Mouse (Mus musculus) layer of hippocampus, adult 11-12 months (tissue): ENCODE results near the gene Btf3l4.

Experiments
- DNase-seq: peaks from one replicate; pipeline ENCODE4 v3.0.0; 2022; ENCODE audit warnings: low spot score

The Btf3l4 gene

DNA sequence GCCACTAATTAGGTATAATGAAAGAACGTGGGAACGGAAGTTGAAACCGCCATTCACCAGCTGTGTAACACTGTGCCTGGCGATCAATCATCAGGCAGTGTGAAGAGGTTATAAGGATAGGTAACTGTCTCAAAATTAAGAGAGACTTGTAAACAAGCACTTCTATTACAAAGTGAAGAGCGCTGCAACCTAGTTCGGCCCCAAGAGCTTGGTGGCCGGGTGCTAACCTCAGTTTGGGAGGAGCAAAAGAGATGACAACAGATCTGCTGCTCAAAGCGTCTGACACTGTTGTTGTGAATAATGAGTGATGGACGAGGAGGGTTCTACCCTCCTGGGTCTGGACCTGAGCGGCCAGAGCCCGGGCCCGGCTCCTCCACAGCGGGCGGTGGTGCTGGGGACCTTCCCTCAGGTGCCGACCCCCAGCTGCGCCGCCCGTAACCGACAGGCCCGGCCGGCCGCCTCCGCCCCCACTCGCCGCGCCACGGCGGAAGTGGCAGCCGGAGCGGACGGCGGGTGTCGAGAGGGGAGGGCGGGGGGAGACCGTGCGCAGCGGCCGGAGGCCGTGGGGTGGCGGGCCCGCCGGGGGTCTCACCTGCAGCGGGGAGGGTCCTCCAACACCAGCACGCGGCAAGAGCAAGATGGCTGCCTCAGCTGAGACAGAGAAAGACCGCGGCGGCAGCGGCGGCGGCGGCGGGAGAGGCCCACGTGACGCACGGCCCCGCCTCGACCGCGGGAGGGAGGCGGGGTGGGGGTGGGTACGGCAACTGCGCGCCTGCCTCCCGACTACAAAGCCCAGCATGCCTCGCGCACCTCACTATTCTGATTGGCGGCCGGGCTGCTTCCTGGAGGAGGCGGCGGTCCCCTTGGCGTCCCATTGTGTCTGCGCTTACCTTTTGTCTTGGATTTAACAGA lies at the start of gene Btf3l4:
Gene Btf3l4, minus strand, starts transcription at position 699 of the 912 bp plus-strand sequence.
- peak; percentile 90 for DNase-seq

- peak; percentile 47 for DNase-seq
Measured at GRCm38 (mm10) chr4:108878963-108879822, 45.8 kb upstream of the Btf3l4 start, which contains the start of gene Rab3b. Gene Rab3b, plus strand, starts transcription at chr4:108879063.

DNA sequence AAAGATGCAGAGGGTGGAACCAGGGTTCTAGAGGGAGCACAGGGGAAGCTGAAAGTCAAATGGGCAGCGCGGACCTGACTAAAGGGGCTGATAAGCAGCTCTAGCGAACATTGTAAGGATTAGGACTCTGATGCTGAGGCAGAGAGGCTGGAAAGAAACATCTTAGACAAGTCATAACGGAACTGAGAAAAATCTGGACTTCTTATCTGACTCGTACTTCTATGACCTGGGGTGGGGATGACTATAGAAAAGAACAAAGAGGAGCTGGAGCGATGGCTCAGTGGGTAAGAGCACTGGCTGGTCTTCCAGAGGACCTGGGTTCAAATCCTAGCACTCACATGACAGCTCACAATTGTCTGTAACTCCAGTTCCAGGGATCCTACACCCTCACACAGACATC lies 44.5 kb upstream of the Btf3l4 start:
- no peak for DNase-seq

DNA sequence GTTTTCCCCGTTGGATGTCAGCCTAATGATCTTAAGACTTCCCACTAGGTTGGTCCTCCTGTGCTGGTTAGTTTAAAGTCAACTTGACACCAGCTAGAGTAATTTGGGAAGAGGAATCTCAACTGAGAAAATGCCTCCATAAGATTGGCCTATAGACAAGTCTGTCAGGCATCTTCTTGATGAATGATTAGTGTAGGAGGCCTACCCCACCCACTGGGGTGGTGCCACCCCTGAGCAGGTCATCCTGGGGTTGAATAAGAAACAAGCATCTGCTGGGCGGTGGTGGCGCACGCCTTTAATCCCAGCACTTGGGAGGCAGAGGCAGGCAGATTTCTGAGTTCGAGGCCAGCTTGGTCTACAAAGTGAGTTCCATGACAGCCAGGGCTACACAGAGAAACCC lies 40.3 kb upstream of the Btf3l4 start:
- DNase-seq: no peak

- peak; percentile 97 for DNase-seq
Measured at GRCm38 (mm10) chr4:108869730-108870374, 36.4 kb upstream of the Btf3l4 start.

DNA sequence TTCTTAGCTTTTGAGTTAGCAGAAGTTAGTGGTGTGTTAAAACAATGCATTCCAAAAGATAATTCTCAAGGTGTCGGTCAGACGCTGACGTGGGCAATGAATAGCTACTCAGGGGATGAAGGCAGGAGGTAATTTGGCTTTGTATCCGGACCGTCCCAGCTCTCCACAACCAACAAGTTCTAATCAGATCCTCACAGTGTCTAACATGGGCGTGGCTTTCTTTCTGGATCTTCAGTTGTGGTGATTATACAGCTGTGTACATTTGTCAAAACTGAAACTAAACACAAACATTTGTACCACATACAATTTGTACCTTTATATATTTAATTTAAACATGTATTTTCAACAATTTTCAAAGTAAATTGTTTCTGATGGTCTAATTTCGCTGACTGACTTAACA lies 33.4 kb upstream of the Btf3l4 start:
- no peak for DNase-seq

GRCm38 (mm10) chr4:108848505-108848848 lies 15.1 kb upstream of the Btf3l4 start, which contains the start of gene A730015C16Rik:
Gene A730015C16Rik, minus strand, starts transcription at chr4:108848619.
- DNase-seq: no peak

- DNase-seq: peak; percentile 84
Measured at GRCm38 (mm10) chr4:108847715-108848504, 14.5 kb upstream of the Btf3l4 start, which contains the start of gene Kti12. Gene Kti12, plus strand, starts transcription at chr4:108847785.

- DNase-seq: no peak
Measured at GRCm38 (mm10) chr4:108845824-108846569, 12.6 kb upstream of the Btf3l4 start.

DNA sequence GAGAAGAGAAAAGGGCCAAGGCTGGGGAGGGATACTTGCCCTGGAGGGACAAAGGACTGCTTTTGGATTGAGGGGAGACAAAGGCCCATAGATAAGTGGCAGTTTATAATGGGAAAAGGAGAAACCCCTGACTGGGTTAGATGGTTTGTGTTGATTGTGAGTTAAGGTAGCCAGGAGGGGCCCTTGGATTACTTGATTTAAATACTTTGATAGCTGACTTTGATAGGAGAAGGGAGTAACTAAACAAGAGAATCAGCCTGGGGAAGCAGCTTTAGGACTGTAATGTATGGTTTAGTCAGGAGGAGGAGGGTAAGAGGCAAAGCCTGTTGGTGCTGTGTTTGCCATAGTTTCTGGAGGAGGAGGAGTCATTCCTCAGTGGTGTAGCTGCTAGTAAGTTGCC lies 9.9 kb upstream of the Btf3l4 start:
- no peak for DNase-seq

GRCm38 (mm10) chr4:108841920-108842578 lies 8.6 kb upstream of the Btf3l4 start:
- no peak for DNase-seq

DNA sequence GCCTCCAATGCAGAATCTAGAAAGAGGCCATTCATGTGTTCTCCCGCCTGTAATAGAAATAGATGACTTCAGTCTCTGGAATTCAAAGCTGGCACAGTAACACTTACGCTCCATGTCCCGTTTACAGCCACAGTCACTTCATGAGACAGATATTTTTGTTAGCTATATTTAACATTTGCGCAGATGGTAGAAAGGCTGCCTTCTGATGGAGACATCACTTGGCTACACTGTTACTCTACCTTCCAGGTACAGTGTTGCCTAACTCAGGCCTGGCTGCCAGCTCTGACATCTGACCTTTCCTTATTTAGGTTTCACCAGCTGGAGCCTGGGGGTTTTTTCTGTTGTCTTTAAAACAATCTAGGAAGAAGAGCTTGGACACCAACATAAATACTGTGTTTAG lies 4.6 kb upstream of the Btf3l4 start:
- DNase-seq: peak; percentile 37

- DNase-seq: no peak
Measured at GRCm38 (mm10) chr4:108835496-108835895, 2.1 kb upstream of the Btf3l4 start.

GRCm38 (mm10) chr4:108834971-108835311 lies 1.5 kb upstream of the Btf3l4 start:
- no peak for DNase-seq

DNA sequence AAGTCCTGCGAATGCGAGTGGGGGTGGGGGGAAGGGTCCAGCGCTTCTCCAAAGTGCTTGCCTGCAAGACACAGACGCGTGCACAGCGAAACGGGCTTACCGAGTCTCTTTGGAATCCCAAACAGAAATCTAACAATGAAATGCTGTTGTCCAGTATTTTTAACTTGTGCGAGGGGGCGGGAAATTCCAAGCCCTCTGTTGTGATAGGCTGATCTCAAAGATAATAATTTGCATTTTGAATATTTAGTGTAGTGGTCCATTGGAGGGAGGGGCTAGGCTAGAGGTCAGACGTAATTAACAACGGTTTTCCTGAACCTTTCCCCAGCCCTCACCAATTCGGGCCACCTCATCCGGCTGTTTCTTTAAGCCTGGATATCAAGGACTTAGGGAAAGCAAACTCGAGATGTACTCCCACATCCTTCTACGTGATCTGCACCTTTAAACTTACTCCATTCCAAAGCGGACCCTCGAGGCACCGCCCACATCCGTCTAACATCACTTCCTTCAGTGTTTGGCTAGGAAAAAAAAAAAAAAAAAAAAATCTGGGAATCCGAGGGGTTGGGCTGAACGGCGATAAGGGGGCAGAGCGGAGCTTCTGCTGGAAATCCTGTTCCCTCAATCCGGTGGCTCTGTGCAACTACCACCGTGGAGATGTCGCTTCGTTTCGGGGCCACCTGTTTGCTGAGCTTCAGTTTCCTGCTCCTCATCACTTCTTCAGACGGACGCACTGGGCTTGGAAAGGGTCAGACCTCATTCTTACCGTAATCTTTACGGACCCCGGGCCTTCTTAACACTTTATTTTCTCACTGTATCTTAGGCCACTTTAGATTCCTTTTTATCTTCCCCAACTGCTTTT lies 929 bp upstream of the Btf3l4 start, which contains the start of gene Txndc12:
Gene Txndc12, plus strand, starts transcription at position 487 of the 856 bp plus-strand sequence.
- DNase-seq: peak; percentile 87

DNA sequence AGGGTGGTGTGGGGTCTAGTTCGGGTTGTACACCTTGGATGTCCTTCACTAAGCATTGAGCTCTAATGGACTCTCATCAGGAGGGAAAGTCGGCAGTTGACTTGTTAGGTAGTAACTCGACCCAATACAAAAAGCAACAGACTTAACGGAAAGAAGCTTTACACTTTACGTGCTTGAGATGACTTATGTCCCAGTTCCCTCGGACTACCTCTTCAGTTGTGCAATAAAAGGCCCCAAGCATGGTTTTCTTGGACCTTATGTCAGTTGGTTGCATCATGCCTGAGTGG lies 357 bp upstream of the Btf3l4 start:
- DNase-seq: no peak

- no peak for DNase-seq
Measured at GRCm38 (mm10) chr4:108830698-108831097, 2.7 kb downstream of the Btf3l4 start.

DNA sequence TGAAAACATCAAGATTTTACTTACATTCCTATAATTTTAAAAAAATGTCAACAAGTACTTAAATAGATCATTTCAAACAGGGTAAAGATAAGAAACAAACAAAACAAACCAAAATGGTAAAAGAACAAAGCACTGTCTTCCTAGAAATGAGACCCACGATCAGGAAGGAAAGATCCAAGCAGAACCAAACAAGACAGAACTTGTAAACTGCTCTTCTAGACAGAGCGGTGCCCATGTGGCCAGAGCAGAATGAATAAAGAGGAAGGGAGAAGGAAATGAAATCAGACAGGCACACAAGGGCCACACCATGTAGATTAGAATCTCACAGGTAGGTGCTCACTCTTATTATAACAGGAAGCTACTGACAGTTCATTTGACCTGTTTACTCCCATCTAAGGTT lies 6.8 kb downstream of the Btf3l4 start:
- no peak for DNase-seq

- DNase-seq: no peak
Measured at GRCm38 (mm10) chr4:108826096-108826495, 7.3 kb downstream of the Btf3l4 start.
